Mouse (Mus musculus) olfactory bulb, adult 2 months (tissue): ENCODE data around the gene Itga7.

Source experiments
- CTCF ChIP-seq: fragments of 200-500 bp; IDR thresholded peaks from 2 replicates; pipeline ENCODE4 v1.5.1; 2012; ENCODE audit warnings: low read depth, mild to moderate bottlenecking, low read length, moderate library complexity; ENCODE audit not compliant: insufficient read depth
- POLR2A ChIP-seq: fragments of 200-500 bp; IDR thresholded peaks from 2 replicates; pipeline ENCODE4 v1.6.1; 2012; ENCODE audit warnings: mild to moderate bottlenecking, low read depth, low read length, moderate library complexity; ENCODE audit not compliant: insufficient read depth

- TF ChIP-seq POLR2A = no peak
- no peak for TF ChIP-seq CTCF
These were observed 70.7 kb downstream of the Itga7 start for GRCm38 (mm10) chr10:129004032-129004920.
